Comparison of ENCODE assay signal across 12 mouse cellular contexts in the genomic region with DNA sequence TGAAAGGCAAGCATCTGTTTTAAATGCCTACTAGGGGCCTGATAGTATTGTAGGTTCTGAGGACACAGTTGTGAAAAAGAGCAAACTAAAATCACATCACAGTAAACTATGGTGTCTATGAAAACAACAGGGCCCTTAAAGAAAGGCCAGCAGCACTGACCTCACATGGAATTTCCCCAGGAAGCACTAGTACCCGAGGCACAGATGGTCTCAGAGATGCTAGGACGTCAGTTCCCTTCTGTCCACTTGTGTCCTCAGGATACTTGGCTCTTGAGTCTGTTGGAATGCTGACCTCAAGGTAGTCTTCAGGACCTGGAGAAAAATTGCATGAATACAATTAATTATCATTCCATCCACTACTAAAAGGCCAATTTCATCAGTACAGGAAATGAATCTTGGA.
"Had no signal": no experiment of that assay in that cellular context is flagged by ENCODE, and none has a peak within 500 bp of the region (broad histone marks: within the 10 kb centered on the region; RNA-seq: fewer than 3 reads in every experiment).

No protein-coding gene starts in this region.

- H3K4me1 ChIP-seq: limb, embryonic 10.5 days; lung, embryonic 15.5 days; midbrain, embryonic 10.5 days; neural tube, embryonic 15.5 days had no signal

- H3K4me3 ChIP-seq: left cerebral cortex, adult 2 months; limb, embryonic 10.5 days; lung, embryonic 15.5 days; midbrain, embryonic 10.5 days; myocyte; neural tube, embryonic 15.5 days had no signal

- DNase-seq: kidney, adult 9 months; lung, postnatal 14 days; midbrain, embryonic 14.5 days; right cerebral cortex, adult 18-20 months; right cerebral cortex, postnatal 25 days; thymus, postnatal 4 days had no signal
